Mouse (Mus musculus) gonadal fat pad, adult 2 months (tissue): ENCODE measurements around the gene Dscaml1. TPM values are rescaled to one million over a fixed set of nuclear protein-coding genes. Genes with fewer than 3 reads are reported as not detected.

Experiments
- DNase-seq: peaks from one replicate; pipeline ENCODE4 v3.0.0-alpha.2; 2012; ENCODE audit warnings: low read depth
- polyA plus RNA-seq: library from polyadenylated mRNA; depleted of rRNA; stranded (reverse); fragments of >200 nt; gene quantifications from 2 replicates; pipeline ENCODE4 v1.2.3, GENCODE M21; 2012; rRNA removed

Dscaml1 gene
- polyA plus RNA-seq, 1 experiment, result 1.2 TPM

DNA sequence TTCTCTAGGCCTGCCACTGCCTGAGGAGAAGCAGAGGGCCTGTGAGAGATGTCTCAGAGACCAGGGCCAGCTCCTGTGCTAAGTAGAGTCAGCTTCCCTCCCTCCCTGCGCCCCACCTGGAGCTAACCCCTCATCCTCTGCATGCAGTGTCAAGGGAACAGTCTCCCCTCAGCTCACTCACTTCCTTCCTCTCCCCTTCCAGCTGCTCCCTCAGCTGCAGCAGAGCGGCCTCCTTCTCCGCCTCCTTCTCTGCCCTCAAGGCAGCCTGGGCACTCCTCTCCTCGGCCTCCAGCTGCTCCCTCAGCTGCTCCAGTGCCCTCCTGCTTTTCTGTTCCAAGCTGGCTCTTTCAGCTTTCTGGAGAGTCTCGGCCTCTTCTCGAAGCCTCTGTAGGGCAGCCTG lies 352.8 kb downstream of the Dscaml1 start:
- no peak for DNase-seq

DNA sequence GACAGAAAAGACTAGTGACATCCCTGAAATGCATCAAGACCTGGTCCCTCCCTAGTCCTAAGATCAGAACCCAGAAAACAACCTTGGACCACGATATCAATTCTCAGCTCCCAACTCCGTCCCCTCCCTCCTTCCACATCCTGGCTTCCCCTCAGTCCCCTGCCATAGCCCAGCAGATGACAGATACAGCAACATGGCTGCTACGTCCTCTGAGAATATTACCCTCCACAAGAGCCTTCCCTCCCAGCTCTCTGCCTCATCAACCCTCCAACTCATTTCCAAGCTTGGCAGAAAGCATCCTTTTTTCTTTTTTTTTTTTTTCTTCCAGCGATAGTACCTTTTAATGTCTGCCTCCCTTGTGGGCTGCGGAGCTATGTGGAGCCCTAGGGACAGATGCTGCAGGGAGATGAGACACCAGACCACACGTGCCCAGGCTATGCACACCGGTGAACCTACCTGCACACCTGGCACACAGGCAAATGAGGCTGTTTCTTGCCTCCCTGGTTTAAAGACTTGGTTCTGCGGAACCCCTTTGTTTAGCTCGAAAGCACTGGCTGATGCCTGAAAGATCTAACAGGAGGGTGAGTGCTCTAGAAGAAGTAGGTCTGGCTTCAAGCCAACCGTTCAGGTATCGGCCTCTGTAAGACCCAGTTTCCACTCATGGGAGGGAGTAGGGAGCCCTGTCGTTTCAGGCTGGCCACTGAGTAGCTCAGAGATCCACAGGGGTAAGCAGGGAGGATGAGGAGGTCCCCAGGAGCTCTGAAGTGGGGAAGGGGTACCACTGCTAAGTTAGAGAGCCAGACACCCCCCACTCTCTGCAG lies 357.0 kb downstream of the Dscaml1 start:
- no peak for DNase-seq

DNA sequence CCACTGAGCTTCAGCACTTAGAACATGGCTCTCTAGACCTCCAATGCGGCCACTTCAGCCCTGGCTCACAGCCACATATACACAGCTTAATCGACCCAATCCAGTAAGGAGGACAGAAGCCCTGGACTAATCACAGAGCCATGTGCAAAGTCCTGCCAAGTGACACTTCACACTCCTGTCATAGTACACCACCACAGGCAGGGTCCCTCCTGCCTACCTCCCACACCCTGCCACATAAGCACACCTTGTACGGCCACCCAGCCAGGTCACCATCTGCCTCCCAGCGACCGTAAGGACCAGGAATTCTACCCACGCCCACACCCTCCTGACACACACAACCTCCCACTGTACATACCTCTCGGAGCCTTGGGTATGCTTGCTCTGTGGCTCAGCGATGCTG lies 360.6 kb downstream of the Dscaml1 start:
- no peak for DNase-seq

DNA sequence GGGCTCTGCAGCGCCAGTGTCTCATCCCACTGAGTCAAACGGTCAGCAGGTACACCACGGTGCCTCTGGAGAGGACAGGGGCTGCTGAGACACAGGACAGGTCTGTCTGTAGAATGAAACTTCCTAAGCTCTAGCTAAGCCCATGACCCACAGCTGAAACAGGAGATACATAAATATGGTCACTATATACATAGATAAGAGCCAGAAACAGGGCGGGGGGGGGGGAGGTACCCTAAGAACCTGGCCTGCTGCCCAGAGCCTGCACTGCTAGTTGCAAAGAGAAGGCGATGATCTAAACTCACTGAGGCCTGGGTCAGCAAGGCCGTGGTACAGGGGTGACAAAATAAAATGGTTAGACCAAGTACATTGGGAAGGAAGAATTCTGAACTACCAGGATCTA lies 361.1 kb downstream of the Dscaml1 start:
- no peak for DNase-seq

DNA sequence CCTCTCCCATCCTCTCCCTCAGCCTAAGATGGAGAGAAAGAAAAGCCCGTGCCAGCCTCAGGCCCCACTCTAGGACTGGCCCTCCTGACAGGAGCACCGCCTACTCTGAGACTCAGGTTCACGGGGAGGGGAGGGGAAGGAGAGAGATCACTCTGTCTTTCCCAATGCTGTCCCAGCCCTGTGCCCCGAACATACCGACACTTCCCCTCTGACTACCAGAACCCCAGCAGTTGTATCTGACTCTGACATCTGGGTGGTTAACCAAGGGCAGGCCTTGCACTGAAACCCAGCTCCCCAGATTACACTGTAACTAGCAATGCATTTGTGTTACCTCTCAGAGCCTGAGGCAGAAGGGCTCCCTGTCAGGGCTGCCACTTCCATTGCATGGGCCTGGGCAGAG lies 362.0 kb downstream of the Dscaml1 start:
- DNase-seq, result no peak

DNA sequence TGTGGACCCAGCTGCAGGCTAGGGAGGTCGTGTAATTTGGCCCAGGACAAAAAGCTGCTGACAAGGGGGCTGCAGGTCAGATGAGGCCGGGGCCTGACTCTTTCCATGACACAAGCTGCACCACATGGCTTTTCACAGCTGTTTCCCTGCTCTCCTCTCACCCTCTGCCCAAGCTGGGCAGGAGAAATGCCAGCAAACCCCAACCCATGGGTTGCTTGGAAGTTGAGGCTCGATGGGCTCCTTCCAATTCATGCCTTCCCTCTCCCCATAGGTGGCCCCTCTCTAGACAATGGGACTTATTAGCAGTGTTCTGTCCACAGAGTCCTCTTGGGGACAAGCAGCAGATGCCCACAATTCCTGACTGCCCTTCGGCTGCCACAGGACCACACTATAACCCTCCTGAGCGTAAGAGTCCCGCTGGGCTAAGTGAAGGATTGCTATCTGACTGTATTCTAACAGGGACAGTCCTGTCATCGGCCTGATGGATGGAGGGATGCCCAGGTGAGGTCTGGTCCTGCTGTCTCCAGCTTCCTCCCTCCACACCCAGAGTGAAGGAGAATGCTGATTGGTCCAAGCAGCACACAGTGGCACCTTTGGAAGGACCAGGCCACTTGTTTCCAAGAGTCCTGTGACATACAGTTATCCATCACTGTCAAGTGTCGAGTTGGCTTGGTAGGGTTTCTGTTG lies 365.2 kb downstream of the Dscaml1 start:
- DNase-seq, result no peak

DNA sequence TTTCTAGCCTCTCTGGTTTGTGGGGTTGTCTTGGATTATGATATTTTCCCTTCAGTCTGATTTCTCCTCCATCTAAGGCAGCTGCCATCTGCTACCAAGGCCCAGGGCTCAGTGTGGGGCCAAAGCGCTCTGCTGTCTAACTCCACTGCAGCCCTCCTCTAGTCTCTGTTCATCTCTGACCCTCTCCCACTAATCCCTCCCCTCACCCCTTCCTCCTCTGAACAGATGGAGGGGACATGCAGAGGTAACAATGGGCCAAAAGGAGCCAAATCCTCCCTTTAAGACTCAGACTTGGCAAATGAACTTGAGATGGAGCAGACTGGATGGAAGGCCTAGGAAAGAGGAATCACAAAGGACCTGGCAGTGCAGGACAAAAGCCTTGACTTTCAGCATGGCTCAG lies 365.8 kb downstream of the Dscaml1 start:
- no peak for DNase-seq

DNA sequence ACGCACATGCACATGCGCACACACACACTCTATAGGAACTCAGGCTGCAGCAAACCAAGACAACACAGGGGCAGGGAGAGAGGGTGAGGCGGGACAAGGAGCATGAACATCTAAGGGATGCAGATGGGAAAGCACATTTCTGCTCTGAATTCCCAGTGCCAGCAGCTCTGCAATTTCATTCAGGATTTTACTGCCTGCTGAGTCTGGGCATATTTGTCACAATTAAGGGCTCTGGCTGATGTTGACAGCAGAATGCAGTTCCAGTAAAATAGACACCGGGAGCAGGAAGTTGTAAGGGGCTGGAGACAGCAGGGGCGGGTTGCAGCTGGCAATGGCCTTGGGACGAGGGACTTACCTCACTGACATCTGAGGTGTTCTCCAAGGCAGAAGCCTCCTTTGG lies 367.3 kb downstream of the Dscaml1 start:
- no peak for DNase-seq

DNA sequence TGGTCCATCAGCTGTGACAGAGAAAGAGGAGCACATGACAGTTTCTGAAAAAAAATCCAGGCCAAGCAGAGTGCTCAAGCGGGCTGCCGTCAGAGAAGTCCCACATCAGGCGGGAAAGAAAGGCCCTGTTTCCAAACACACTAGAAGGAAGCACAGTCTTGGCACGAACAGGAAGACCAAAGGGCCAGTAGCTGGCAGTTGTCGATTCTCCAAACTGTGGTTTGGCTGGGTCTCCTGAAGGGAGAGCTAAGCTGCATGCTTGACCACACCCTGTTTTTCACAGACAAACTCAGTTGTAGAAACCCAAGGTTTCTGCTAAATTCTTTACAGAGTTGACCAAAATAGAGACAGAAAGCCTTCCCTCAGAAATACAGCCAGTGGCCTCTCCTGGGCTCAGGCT lies 369.3 kb downstream of the Dscaml1 start:
- DNase-seq, result no peak

DNA sequence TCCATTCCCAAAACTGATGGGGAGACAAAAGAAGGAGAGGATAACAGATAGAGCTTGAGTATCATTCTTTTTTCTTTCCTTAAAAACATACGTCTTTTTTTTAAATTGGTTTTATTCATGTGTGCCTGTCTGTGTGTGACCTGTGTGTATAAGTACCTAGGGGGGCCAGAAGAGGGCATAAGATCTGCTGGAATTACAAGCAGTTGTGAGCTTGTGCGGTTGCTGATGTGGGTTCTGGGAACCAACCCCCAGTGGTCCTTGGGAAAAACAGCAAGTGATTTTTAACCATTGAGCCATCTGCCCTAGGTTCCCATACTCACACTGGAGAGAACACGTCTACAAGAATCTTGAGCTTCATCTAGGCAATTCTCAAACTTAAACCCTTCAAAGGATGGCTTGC lies 370.8 kb downstream of the Dscaml1 start:
- no peak for DNase-seq

DNA sequence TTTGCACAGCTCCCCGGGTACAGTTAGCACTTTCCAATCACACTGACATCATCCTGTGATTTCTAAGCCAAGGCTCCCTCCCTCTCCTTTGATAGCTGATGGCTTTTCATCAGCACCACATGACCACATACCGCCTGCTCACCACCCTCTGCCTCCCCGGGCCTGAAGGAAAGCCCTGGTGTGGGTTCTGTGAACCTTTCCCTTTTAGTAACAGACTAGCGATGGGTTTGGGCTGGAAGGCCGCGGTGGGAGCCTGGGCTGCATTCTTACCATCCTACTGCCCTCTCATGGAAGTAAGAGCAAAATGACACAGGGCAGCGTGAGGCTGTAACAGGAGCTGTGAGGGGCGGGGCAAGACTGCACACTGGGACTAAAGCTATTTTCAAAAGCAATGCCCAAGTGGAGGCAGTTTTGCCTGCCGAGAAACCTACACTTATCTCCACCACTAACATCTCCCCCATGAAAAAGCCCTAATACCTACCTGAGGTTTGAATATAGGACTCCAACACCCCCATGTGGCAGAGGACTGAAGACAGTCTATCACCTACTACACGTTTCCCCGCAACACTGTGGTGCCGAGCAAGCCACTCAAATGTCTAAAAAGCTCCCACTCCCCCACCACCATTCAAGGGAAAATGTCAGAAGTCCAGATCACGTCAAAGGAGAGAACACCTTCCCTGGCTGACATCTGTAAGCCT lies 372.2 kb downstream of the Dscaml1 start:
- DNase-seq, result no peak

DNA sequence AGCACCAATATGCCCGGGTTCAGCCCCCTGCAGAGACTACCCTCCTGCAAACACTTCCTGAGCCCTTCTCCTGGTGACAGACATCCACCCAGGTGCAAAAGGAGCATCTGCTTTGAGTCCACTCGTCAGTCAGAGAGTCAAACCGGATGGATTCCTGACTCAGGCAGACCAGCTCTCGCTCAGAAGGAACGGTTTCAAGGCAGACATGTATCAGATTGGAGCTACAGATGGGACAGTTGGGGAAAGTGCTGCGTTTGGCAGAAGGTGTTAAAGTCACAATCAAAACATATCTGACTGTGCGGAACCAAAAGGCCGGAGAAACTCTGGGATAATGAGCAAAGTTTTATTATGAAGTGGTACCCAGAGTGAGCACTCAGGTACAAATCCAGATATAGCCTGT lies 373.0 kb downstream of the Dscaml1 start:
- no peak for DNase-seq

Other genes starting within 250 kb of the Dscaml1 start
- 0.18 and 0.37 TPM in 2 replicates for gene BC049352, start 244.6 kb upstream of the Dscaml1 start, polyA plus RNA-seq
- gene Tmprss4, start 222.5 kb upstream of the Dscaml1 start, polyA plus RNA-seq, result 0.36 and 0.41 TPM in 2 replicates
- 5.4 and 7.7 TPM in 2 replicates for gene Il10ra, start 157.5 kb upstream of the Dscaml1 start, polyA plus RNA-seq
- 1.1 TPM in 2 replicates for gene Tmprss13, start 107.5 kb upstream of the Dscaml1 start, polyA plus RNA-seq
- 37.2 and 46.0 TPM in 2 replicates for gene Fxyd6, start 56.4 kb upstream of the Dscaml1 start, polyA plus RNA-seq
- gene Fxyd2, start 27.0 kb upstream of the Dscaml1 start, polyA plus RNA-seq, result 17.6 and 22.3 TPM in 2 replicates